Mouse (Mus musculus): ENCODE measurements around the gene Creg2.

Creg2 gene

GRCm38 (mm10) chr1:39650435-39651240 is 636 bp downstream of the Creg2 start:
- CTCF ChIA-PET: no interaction called here

DNA sequence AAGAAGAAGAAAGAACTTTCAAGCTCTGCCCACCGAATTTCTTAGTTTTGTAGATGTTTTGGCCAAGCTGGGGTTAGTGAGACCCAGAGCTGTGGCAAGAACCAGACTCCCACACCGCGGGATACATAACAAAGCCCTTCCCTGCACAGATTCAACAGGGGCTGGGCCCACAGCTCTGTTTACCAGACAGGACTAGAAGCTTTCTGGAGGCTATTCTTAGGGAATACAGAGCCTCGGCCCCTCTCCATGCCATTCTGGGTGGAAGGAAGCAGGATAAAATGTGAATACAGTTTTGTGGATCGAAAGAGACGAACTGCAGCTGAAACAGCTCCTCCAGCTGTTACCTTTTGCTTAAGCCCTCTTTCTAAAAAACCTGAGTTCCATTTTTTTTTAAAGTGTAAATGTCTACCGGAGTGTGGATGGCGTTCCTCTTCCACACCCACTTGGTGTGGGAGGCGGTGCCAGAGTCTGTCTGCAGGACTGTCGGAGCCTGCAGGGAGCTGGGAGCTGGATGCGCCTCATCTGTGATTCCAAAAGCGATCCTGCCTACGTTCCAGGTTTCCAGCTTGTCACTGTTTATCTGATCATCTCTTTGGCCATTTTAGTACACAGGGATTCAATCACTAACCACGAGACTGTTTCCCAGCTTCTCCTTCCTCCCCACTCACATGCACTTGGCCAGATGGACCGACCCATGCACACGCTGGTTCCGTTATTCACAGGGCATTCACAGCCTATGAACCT is 1.4 kb downstream of the Creg2 start:
- CTCF ChIA-PET: interaction anchor here (0.6 kb wide), 1 partner anchor 161 kb away, joined by 3 read pairs; no protein-coding TSS in a partner anchor

GRCm38 (mm10) chr1:39648584-39648983 is 2.7 kb downstream of the Creg2 start:
- CTCF ChIA-PET: no interaction called here

- CTCF ChIA-PET: no interaction called here
Measured at GRCm38 (mm10) chr1:39645905-39646759, 5.1 kb downstream of the Creg2 start.

DNA sequence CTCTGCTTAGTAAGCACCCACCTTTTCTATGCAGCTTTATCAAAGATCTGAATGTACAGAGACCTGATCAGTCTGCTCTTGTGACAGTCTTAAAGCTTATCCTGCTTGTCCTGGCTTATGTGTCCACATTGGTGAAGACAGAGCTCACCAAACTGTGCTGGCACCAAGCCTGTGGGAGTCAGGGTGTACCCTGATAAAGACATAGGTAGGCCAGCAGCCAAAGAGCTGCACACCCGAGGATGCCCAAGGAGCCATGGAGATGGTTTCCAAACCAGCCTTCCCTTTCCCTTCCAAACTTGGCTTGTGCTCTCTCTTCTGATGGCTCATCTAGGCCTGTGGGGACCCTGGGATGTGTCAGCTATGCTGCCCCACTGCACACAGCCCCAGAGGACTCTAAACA is 6.9 kb downstream of the Creg2 start:
- CTCF ChIA-PET: no interaction called here

- CTCF ChIA-PET: no interaction called here
Measured at GRCm38 (mm10) chr1:39641667-39642066, 9.6 kb downstream of the Creg2 start.

DNA sequence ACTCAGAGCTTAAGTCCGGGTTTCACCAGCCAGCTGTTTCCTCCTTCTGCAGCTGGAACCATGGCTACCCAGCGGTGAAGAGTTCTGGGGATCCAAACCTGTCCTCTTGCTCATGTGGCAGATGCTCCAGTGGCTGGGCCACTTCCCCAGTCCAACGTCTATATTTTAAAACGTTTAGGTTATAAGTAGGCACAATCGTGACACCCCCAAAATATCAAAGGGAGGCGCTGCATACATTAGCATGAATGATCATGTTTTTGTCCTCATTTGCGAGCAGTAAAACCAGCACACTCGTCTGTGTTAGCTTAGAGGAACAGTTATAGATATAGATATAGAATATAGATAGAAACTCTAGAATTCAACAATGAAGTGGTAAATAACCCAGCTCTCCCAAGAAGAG is 14.1 kb downstream of the Creg2 start:
- CTCF ChIA-PET: no interaction called here

DNA sequence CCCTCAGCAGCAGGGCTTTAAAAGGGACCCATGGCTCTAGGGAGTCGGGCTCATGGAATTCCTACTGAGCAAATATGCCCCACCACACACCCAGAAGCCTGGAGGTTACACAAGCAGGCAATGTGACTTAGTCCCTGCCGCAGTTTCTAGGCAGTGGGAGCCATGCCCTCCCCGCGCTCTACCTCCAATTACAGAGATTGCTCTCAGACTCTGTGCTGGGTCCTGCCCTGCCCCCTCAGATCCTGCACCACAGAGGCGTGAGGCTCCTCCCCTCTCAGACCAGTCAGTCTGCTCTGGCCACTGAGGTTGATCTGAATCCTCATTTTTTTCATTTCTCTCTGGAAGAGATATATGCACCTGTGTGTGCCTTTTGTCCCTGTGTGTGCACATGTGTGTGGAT is 14.6 kb downstream of the Creg2 start:
- CTCF ChIA-PET: no interaction called here

- CTCF ChIA-PET: no interaction called here
Measured at GRCm38 (mm10) chr1:39636196-39636595, 15.1 kb downstream of the Creg2 start.

GRCm38 (mm10) chr1:39628606-39629005 is 22.7 kb downstream of the Creg2 start:
- CTCF ChIA-PET: no interaction called here

DNA sequence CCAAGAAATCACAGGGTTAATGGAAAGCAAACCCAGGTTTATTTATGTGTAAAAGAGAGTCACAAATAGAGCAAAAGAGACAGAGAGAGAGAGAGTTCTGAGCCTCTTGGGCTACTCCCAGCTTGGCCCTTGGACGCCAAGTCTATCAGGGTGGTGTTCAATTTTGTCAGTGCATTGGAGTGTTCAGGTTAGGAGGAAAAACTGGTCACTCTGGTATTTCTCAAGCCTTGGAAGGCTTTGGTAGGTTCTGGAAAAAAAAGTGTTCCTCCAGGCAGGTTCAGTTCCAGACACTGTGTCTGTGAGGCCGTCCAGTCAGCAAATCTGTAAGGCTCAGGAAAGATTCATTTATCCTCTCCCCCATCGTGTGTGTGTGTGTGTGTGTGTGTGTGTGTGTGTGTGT is 25.8 kb downstream of the Creg2 start:
- CTCF ChIA-PET: no interaction called here

DNA sequence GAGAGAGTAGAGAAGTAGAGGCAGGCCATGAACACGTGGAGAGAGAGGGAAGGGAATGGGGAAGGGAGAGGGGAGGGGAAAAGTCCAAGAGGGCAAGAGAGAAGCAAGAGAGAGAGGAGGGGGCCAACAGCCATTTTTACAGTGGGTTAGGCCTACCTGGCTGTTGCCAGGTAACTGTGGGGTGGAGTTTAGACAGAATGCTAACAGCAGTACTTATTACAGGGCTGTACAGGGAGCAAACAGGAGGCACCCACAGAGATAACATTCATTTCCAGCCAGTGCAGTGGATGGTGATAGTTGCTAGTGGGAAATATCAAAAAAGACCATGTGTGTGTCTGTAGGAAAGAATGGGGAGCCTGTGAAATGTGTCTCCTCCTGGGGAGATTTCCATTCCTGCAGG is 27.5 kb downstream of the Creg2 start:
- CTCF ChIA-PET: no interaction called here

- CTCF ChIA-PET: no interaction called here
Measured at GRCm38 (mm10) chr1:39623106-39623505, 28.2 kb downstream of the Creg2 start.

DNA sequence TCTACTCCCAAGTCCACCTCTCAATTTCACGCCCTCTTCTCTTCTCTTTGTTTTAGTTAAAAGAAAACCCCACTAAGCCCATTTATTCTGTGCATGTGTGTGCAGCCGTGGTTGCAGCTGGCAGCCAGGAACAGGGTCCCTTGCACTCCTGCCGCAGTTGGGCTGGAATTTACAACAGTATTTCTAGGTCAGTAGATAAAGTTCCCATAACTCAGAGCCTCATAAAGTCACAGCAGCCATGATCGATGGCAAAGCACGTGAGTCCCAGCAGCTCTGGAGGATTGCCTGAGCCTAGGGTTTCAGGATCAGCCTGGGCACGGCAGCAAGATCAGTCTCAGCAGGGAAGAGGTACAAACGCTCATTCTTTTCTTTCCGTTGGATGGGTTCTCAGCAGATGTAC is 32.8 kb downstream of the Creg2 start:
- CTCF ChIA-PET: no interaction called here

DNA sequence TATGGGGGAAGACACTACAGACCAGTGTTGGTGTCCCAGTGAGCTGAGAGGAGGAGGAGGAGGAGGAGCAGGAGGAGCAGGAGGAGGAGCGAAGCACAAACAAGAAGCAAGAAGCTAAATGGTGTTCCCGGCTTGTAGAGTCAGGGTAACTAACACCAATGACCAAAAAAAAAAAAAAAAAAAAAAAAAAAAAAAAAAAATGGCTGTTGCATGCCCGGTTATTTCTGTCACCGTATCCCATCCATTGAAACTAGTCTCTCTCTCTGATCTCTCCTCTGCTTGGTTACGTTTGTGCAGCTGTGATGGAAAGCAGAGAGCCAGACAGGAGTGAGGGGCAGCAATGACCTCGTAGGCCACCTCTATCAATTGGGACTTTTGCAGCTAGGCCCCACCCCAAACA is 35.7 kb downstream of the Creg2 start:
- CTCF ChIA-PET: interaction anchor here (0.5 to 1.1 kb wide), 2 partner anchors 224 to 321 kb away, joined by 3 read pairs; no protein-coding TSS in a partner anchor

GRCm38 (mm10) chr1:39614462-39615279 is 36.6 kb downstream of the Creg2 start:
- CTCF ChIA-PET: interaction anchor here (0.7 kb wide), 1 partner anchor 21 kb away, joined by 3 read pairs; no protein-coding TSS in a partner anchor

DNA sequence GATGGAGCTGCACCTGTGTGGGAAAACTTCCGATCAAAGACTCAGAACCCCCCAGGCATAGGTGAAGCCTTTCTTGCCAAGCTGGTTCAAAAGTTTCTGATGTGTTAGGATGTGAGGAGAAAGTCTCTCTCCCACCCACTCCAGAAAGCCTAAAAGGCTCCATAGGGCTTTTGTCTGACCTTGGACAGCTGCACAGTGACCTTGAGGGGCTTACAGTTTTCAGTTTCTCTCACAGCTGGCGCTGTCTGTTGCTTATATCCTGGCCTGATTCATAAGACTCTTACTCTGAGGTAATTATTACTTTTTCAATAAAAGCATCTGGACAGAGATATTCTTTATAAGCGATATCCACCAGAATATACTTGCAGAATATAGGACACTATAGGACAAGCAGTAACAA is 38.2 kb downstream of the Creg2 start:
- CTCF ChIA-PET: no interaction called here

- CTCF ChIA-PET: no interaction called here
Measured at GRCm38 (mm10) chr1:39612491-39612890, 38.8 kb downstream of the Creg2 start.

DNA sequence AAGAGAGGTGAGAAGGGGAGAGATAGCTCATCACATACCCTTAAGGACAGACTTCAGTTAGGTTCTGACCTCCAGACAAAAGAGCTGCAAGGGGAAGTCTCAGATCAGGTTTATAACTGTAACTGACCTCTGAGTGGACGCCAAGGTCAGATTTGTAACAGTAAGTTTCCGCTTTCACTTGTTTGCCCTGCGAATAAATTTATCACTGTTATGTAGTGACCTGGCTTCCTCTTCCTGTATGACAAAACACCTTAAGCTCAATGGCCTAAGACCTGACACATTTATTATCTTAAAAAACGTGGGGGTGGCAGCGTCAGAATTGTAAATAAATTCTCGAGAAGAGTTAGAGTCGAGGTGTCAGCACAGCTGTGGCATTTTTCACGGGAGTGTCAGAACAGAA is 42.7 kb downstream of the Creg2 start:
- CTCF ChIA-PET: no interaction called here

- CTCF ChIA-PET: interaction anchor here (0.5 kb wide), 1 partner anchor 698 kb away, joined by 5 read pairs; no protein-coding TSS in a partner anchor
Measured at GRCm38 (mm10) chr1:39602477-39602876, 48.8 kb downstream of the Creg2 start.

- CTCF ChIA-PET: no interaction called here
Measured at GRCm38 (mm10) chr1:39598726-39599125, 52.5 kb downstream of the Creg2 start.
